ENCODE assay signal across 10 mouse cellular contexts in genomic region chr16:21398345-21399051, GRCm38 (mm10). TPM values are rescaled to one million over a fixed set of nuclear protein-coding genes. Genes with fewer than 3 reads are reported as not detected.
DNase-seq lines count a peak whose midpoint lies in the region; ATAC-seq and TF ChIP-seq lines count a peak whose summit lies in the region.
"Had no signal": no experiment of that assay in that cellular context is flagged by ENCODE, and none has a peak within 500 bp of the region (broad histone marks: within the 10 kb centered on the region; RNA-seq: fewer than 3 reads in every experiment).

No protein-coding gene starts in this region.

- peaks cover 34% of the 10 kb centered on the region for H3K4me1 ChIP-seq in embryonic facial prominence, embryonic 15.5 days
- H3K4me1 ChIP-seq in hindbrain, embryonic 15.5 days (replicated peaks): peaks cover 38% of the 10 kb centered on the region
- peaks cover 7% of the 10 kb centered on the region for H3K4me1 ChIP-seq in neural tube, embryonic 11.5 days (ENCODE audit: control insufficient read depth, insufficient read depth, low read length)

- DNase-seq in layer of hippocampus, adult 2 months (ENCODE audit: low spot score in 2 of 2): no peak
- no peak for DNase-seq in layer of hippocampus, postnatal 25 days (ENCODE audit: extremely low spot score in 1 of 2, low spot score in 1 of 2)
- peak; percentile 46 for DNase-seq in neural tube, embryonic 11.5 days (ENCODE audit: low spot score)
- no peak for DNase-seq in thymus, postnatal 4 days
- DNase-seq in frontal cortex, postnatal 25 days (ENCODE audit: low spot score in 2 of 2): no peak
- no peak for DNase-seq in urinary bladder, adult 18-20 months (ENCODE audit: low spot score in 2 of 2)
- DNase-seq: adrenal gland, adult 8-10 months had no signal

- no peaks in the 10 kb centered on the region for H3K27me3 ChIP-seq in embryonic facial prominence, embryonic 15.5 days
- no peaks in the 10 kb centered on the region for H3K27me3 ChIP-seq in hindbrain, embryonic 15.5 days
- H3K27me3 ChIP-seq in neural tube, embryonic 11.5 days (ENCODE audit: control insufficient read depth, insufficient read depth, low read length): no peaks in the 10 kb centered on the region

- WGBS in embryonic facial prominence, embryonic 15.5 days: 22% methylated on average over 8 of the region's 8 CpGs
- 11% methylated on average over 8 of the region's 8 CpGs for WGBS in hindbrain, embryonic 15.5 days
- 19% methylated on average over 8 of the region's 8 CpGs for WGBS in neural tube, embryonic 11.5 days

- no peak overlapping the region for H3K4me2 ChIP-seq in embryonic facial prominence, embryonic 15.5 days (replicated peaks)
- H3K4me2 ChIP-seq in hindbrain, embryonic 15.5 days: peak overlapping the region; percentile 16; the same call in 1 of the 2 replicates
- H3K4me2 ChIP-seq in neural tube, embryonic 11.5 days (ENCODE audit: low read depth): peak overlapping the region; percentile 24; the same call in 1 of the 2 replicates

- H3K36me3 ChIP-seq in embryonic facial prominence, embryonic 15.5 days: no peaks in the 10 kb centered on the region
- H3K36me3 ChIP-seq in hindbrain, embryonic 15.5 days: no peaks in the 10 kb centered on the region
- H3K36me3 ChIP-seq in neural tube, embryonic 11.5 days (ENCODE audit: control insufficient read depth, insufficient read depth, low read length): no peaks in the 10 kb centered on the region

- no peak for TF ChIP-seq CTCF in layer of hippocampus, adult 2 months (conservative IDR thresholded peaks at IDR 0.05)

- H3K9ac ChIP-seq in embryonic facial prominence, embryonic 15.5 days: no peak overlapping the region
- H3K9ac ChIP-seq in hindbrain, embryonic 15.5 days: no peak overlapping the region
- H3K9ac ChIP-seq in neural tube, embryonic 11.5 days (ENCODE audit: low read length): peak overlapping the region; percentile 29; the same call in 1 of the 2 replicates

- H3K9me3 ChIP-seq in embryonic facial prominence, embryonic 15.5 days (replicated peaks): no peaks in the 10 kb centered on the region
- H3K9me3 ChIP-seq in hindbrain, embryonic 15.5 days: no peaks in the 10 kb centered on the region
- no peaks in the 10 kb centered on the region for H3K9me3 ChIP-seq in neural tube, embryonic 11.5 days (ENCODE audit: control insufficient read depth, low read length)

- no peak overlapping the region for H3K27ac ChIP-seq in layer of hippocampus, adult 2 months
- H3K27ac ChIP-seq in embryonic facial prominence, embryonic 15.5 days (replicated peaks): 0 out of 2 replicates have a peak overlapping the region, but pooled peaks have one; percentile 4
- peak overlapping the region; percentile 73 for H3K27ac ChIP-seq in hindbrain, embryonic 15.5 days (replicated peaks)
- H3K27ac ChIP-seq in neural tube, embryonic 11.5 days (ENCODE audit: low read depth, low read length): peak overlapping the region; percentile 63

- ATAC-seq in embryonic facial prominence, embryonic 15.5 days (ENCODE audit: insufficient number of reproducible peaks, low FRiP score, low TSS enrichment, low read depth): 0 out of 2 replicates have a peak, but pooled peaks have one; percentile 11
- ATAC-seq in hindbrain, embryonic 15.5 days (ENCODE audit: low FRiP score, low read depth): peak; percentile 61
- ATAC-seq in neural tube, embryonic 11.5 days (ENCODE audit: insufficient read depth, low FRiP score, low TSS enrichment): peak; percentile 51
- ATAC-seq: inflammation-experienced regulatory T-cells, adult 6 months had no signal

- H3K4me3 ChIP-seq in layer of hippocampus, adult 2 months: peak overlapping the region; percentile 2; the same call in 1 of the 2 replicates
- H3K4me3 ChIP-seq in embryonic facial prominence, embryonic 15.5 days (replicated peaks): no peak overlapping the region
- no peak overlapping the region for H3K4me3 ChIP-seq in hindbrain, embryonic 15.5 days
- H3K4me3 ChIP-seq in neural tube, embryonic 11.5 days (ENCODE audit: low read depth, low read length): no peak overlapping the region

RNA-seq across cellular contexts. Expression of gene Vps8, which starts 24.4 kb away (rescaled TPM):
- total RNA-seq in layer of hippocampus, adult 2 months (2021): 10 to 100 TPM; 55.1 to 55.9 TPM
- total RNA-seq in layer of hippocampus, postnatal 25 days (2021): 10 to 100 TPM; 48.2 to 53.3 TPM
- 15.7 and 16.9 TPM in 2 replicates for polyA plus RNA-seq in embryonic facial prominence, embryonic 15.5 days (2015; fragmentation: Nextera tagmentation; extraction: Ambion mirVana)
- 32.5 and 35.3 TPM in 2 replicates for polyA plus RNA-seq in hindbrain, embryonic 15.5 days (2015; fragmentation: Nextera tagmentation; extraction: Ambion mirVana)
- 27.4 and 30.8 TPM in 2 replicates for polyA plus RNA-seq in neural tube, embryonic 11.5 days (2014; fragmentation: Nextera tagmentation; extraction: Ambion mirVana)

Comparison
In these comparisons a context has a peak if more than half of its experiments do, and no peak if none do; other contexts are left out.
1. ATAC-seq: peak in every context shown above with its lines; median percentile 61 in hindbrain, embryonic 15.5 days; 51 in neural tube, embryonic 11.5 days; 11 in embryonic facial prominence, embryonic 15.5 days.